Mouse (Mus musculus): ENCODE measurements around the gene Sumf1.

Sumf1 gene

DNA sequence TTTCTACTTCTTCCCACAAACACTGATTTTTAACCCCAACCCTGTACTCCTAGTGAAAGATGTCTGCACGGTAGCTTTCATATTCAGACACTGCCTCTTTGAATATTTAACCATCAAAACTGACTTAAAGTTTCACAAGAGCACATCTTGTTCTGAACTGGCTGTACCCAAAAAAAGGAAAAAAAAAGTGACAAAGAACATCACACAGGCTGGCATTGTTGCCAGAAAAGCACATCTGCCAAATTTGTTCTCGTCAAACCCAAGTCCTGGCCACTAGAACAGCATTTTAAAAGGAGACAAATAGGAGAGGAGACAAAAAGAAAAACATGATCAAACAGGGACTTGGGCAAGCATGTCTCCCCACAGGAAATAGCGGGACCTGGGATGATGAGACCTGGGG is 91.9 kb downstream of the Sumf1 start:
- peak; percentile 63 for DNase-seq (ENCODE audit: low read depth, low spot score)

DNA sequence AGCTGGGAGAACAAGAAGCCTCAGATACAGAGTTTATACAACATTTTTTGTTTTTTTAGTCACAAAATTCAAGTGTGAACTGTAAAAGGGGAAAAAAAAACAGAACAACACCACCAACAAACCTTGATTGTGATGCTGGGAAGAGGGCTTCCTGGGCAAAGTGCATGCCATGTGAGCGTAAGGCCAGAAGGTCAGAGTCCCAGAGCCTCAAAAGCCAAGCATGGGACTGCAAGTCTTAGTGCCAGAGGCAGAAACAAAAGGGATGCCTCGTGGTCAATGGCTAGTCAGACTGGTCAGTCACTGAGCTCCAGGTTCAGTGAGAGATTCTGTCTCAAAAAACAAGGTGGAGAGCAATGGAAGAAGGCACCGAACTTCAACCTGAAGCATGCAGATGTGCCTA is 92.7 kb downstream of the Sumf1 start:
- no peak for DNase-seq (ENCODE audit: low read depth, low spot score)

- no peak for DNase-seq (ENCODE audit: low read depth, low spot score)
Observed at GRCm38 (mm10) chr6:108091296-108091695, 94.1 kb downstream of the Sumf1 start.

GRCm38 (mm10) chr6:108075857-108076256 is 109.5 kb downstream of the Sumf1 start:
- no peak for DNase-seq (ENCODE audit: low read depth, low spot score)

- DNase-seq (ENCODE audit: low read depth, low spot score) = peak; percentile 87
Observed at GRCm38 (mm10) chr6:108074624-108075023, 110.8 kb downstream of the Sumf1 start.

- DNase-seq (ENCODE audit: low read depth, low spot score) = peak; percentile 64
Observed at GRCm38 (mm10) chr6:108073931-108074330, 111.5 kb downstream of the Sumf1 start.

DNA sequence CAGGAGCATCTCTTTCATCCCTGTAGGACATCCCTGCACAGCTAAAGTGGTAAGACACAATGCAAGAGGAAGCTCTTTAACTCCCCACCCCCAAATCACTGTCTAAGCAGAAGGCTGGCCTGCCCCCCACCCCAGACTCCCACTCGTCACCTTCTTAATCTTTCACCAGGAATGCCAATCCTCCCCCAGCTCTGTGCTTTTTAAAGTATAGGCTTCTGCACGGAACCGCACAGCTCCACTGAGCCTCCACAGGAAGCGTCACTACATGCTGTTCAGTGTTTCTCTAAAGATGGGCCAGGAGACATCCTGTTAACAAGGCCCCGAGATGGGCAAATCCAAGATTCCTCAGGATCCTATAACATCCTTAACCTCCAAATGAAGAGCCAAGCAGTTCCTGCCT is 112.3 kb downstream of the Sumf1 start:
- peak; percentile 88 for DNase-seq (ENCODE audit: low read depth, low spot score)

- no peak for DNase-seq (ENCODE audit: low read depth, low spot score)
Observed at GRCm38 (mm10) chr6:108070947-108071346, 114.4 kb downstream of the Sumf1 start.

DNA sequence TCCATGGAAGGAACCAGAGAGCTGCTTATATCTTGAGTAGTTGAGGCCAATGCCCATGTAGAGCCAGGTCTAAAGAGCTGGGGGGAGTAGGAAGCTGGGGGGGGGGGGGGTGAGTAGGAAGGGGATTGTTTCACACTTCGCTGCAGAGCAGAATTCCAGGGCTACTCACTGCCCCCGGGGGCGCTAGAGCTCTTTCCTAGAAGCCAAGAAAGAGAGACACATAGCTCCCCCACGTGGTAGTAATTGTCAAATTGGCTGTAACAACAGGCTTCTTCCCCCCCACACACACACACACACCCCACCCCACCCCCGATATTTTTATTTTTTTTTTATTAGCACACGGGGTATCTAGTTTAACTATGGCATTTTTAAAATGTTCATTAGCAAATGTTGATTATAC is 119.8 kb downstream of the Sumf1 start:
- peak; percentile 97 for DNase-seq (ENCODE audit: low read depth, low spot score)

- DNase-seq (ENCODE audit: low read depth, low spot score) = peak; percentile 97
Observed at GRCm38 (mm10) chr6:108064918-108065526, 120.4 kb downstream of the Sumf1 start, which contains the start of gene Setmar. Gene Setmar (plus strand): TSS chr6:108065045.

DNA sequence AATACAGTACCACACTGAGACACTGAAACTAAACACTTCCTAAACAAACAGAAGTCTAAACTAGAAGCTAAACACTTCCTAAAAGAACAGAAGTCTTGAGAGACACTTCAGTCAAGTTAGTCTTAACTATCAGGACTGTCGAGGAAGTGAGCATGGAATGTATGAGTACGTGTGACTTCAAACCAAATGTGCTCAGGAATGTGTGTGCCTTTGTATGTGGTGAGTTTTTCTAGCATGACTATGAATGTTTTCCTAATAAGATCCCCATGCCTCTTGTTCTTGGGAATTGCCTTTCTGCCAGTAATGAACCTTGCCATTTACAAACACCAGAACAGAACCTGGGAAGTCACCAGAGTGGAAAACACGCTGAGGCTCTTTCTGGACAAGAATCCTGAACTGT is 124.3 kb downstream of the Sumf1 start:
- no peak for DNase-seq (ENCODE audit: low read depth, low spot score)

GRCm38 (mm10) chr6:108058066-108058465 is 127.3 kb downstream of the Sumf1 start:
- peak; percentile 78 for DNase-seq (ENCODE audit: low read depth, low spot score)

- peak; percentile 48 for DNase-seq (ENCODE audit: low read depth, low spot score)
Observed at GRCm38 (mm10) chr6:108057353-108057752, 128.0 kb downstream of the Sumf1 start.
